Mouse (Mus musculus): ENCODE results near the gene Metap1.
"Not testable (repeated sequence)": the region's sequence is repeated elsewhere in the genome, so short reads cannot be mapped to it uniquely, and the experiment has no call there.

The Metap1 gene

DNA sequence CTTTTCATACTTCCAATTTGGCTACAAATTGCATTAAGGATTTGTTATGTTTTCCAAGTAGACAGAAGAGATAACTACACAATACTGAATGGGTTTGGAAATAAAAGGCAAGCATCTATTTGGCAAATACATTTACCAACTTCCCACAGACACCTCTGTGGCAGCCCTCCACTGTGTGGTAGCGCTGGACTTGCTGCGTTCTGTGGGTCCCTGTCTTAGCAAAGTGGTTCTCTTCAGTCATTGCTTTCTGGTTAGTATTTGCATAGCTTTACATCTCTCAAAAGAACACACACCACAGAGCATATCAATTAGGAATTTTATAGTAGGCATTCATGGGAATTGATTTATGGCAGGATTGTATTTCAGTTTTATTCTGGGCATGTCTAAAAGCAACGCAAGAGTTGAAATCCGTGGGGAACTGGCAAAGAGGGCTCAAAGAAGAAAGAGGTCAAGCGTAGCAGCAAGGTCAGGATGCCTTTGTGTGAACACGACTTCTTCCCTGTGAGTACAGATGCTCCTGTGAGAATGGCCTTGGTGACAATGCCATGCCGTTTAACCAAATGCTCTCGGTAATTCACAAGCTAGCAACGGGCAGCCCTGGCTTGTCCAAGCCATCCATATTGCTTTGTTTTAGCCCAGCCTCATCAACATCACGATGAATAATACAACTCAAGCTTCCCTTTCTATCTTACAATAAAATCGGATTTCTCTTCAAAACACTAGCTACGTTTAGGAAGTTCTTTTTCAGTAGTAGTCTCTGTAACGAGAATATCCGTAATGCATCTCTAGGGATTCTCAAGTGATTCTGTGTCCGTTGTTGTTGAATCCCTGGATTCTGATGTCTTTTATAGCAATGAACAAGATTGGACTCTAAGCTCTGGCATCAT is 10.8 kb upstream of the Metap1 start:
- DNase-seq (ENCODE audit: low spot score) = no peak

DNA sequence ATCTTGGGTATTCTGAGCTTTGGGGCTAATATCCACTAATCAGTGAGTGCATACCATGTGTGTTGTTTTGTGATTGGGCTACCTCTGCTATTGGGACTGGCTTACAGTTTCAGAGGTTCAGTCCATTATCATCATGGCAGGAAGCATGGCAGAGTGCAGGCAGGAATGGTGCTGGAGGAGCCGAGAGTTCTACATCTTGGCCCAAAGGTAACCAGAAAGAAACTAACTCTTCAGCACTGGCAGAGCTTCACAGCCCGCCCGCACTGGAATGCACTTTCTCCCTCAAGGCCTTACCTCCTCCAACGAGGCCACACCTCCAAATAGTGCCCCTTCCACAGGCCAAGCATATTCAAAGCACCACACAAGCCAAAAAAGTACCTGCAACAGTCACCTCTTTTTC is 9.4 kb upstream of the Metap1 start:
- no peak for DNase-seq (ENCODE audit: low spot score)

- no peak for DNase-seq (ENCODE audit: low spot score)
Observed at GRCm38 (mm10) chr3:138495166-138496145, 6.1 kb upstream of the Metap1 start.

- no peak for DNase-seq (ENCODE audit: low spot score)
Observed at GRCm38 (mm10) chr3:138494565-138494964, 5.2 kb upstream of the Metap1 start.

- no peak for DNase-seq (ENCODE audit: low spot score)
Observed at GRCm38 (mm10) chr3:138493668-138494067, 4.4 kb upstream of the Metap1 start.

DNA sequence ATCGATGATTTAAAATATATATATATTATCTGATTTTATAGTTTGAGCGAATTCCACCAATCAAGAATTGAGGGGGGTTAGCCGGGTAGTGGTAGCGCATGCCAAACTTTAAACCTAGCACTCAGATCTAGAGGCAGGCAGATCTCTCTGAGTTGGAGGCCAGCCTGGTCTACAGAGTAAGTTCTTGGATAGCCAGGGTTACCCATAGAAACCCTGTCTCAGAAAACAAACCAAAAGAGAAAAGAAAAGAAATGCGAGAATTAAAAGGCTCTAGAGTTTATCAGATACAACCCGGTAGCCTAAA is 671 bp upstream of the Metap1 start:
- DNase-seq (ENCODE audit: low spot score) = no peak

DNA sequence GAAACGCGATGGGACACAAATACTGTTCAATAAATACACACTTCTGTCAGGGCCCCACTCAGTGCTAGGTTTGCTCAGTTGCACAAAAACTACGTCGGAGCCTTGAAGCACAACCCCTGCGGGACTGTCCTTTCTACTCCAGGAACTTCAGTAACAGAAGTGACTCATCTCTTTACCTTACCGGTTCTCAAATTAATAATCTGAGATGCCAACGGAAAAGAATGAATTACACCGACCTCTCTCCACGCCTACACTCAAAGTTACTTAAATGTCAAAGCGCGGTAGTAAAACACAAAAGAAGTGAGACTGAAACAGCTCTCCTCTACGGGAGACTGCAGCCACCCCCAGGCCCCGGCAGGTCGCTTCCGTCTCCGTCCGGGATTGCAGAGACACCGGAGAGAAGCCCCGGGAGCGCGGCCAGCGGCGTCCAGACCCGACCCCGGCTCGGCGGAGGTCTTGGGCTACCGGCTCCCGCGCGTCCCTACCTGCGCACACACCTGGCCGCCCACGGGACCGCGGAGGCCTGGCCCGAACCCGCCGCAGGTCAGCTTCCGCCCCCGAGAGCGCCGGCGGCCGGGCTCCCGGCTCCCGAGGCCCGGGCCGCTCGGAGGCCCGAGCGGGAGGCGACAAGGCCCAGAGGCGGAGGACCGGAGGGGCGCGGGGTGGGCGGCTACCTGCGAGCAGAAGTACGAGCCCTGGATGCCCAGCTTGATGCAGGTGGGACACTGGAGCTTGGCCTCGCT is 560 bp downstream of the Metap1 start:
- no peak for DNase-seq (ENCODE audit: low spot score)

DNA sequence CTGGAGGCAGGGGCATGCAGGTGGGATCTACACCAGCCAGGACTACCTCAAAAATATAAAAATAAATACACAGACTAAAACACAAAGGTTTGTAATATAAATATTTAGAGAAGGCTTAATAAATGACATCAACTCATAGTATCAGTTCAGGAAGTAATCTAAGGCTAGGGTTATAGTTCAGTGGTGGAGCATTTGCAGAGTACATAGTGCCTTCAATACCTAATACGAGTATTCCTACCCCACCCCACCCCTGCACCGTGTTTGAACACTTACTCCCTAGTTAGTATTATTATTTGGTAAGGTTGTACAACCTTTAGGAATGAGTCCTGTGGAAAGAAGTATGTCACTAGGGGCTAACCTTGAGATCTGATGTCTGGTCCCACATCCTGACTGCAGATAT is 6.1 kb downstream of the Metap1 start:
- DNase-seq (ENCODE audit: low spot score) = no peak

- no peak for DNase-seq (ENCODE audit: low spot score)
Observed at GRCm38 (mm10) chr3:138481526-138482284, 7.6 kb downstream of the Metap1 start.

GRCm38 (mm10) chr3:138479489-138479888 is 9.8 kb downstream of the Metap1 start:
- DNase-seq (ENCODE audit: low spot score) = no peak

GRCm38 (mm10) chr3:138471066-138471465 is 18.2 kb downstream of the Metap1 start:
- no peak for DNase-seq (ENCODE audit: low spot score)

DNA sequence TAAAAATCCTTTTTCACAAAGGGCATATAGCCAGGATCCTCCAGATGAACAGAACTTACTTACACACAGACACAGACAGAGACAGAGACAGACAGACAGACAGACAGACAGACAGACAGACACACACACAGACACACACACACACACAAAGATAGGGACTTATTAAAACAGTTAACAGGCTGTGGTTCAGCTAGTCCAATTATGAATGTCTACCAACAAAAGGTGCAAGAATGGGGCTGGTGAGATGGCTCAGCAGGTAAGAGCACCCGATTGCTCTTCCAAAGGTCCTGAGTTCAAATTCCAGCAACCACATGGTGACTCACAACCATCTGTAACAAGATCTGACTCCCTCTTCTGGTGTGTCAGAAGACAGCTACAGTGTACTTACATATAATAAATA is 22.7 kb downstream of the Metap1 start:
- DNase-seq (ENCODE audit: low spot score) = not testable (repeated sequence)

DNA sequence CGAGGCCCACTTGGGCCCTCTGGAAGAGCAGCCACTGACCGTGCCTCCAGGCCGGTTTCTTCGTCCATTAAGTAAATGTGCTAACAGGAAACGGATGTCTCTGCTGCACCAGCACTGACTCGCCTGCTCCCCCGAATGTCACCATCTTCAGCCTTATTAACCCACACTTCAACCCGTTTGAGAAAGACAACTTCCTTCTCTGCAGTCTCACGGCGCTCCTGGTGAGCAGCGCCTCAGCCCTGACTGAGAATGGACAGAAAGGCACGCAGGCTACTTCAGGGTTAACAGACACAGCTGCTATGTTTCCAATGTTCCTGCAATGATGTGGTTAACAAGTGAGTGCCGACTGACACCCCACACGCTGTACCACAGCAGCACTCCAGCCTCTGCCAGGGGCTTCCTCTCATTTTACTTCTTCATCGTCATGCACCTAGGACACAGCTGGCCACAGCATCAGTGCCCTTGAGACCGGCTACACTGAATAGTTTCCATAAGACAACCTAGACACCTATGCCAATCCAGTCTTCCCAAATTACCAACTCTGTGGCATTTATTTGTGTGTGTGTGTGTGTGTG is 24.7 kb downstream of the Metap1 start:
- no peak for DNase-seq (ENCODE audit: low spot score)

GRCm38 (mm10) chr3:138463807-138464206 is 25.5 kb downstream of the Metap1 start:
- no peak for DNase-seq (ENCODE audit: low spot score)

DNA sequence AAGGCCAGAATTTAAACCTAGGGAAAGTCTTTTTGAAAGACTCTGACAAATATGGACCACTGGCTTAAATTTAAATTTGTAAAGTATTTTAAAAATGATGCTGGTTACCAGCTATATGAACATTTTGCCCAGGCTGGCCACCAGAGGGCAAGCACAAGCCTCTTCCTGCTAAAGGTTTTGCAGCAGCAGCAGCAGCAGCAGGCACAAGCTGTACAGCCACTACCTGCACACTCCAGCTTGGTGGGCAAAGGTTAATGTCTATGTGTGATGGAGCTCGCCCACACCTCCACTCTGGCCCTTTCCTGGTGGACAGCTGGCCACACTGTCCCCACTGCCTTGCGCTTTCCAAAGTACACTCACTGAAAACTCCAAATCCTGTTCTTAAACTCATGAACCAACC is 26.2 kb downstream of the Metap1 start:
- no peak for DNase-seq (ENCODE audit: low spot score)

DNA sequence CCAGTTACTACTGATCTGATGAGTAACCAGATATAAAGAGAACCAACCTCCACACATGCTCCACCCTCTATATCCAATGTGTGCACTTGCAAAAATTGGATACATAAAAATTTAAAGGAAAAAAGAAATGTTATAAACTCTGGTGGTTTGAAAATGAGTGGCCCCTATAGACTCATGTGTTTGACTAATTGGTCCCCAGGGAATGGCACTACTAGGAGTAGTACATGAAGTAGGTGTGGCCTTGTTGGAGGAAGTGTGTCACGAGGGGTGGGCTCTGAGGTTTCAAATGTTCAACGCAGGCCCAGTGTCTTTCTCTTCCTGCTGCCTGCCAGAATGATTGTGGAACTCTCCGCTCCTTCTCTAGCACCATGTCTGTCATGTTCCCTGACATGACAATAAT is 27.5 kb downstream of the Metap1 start:
- no peak for DNase-seq (ENCODE audit: low spot score)

GRCm38 (mm10) chr3:138460260-138460659 is 29.1 kb downstream of the Metap1 start:
- no peak for DNase-seq (ENCODE audit: low spot score)

DNA sequence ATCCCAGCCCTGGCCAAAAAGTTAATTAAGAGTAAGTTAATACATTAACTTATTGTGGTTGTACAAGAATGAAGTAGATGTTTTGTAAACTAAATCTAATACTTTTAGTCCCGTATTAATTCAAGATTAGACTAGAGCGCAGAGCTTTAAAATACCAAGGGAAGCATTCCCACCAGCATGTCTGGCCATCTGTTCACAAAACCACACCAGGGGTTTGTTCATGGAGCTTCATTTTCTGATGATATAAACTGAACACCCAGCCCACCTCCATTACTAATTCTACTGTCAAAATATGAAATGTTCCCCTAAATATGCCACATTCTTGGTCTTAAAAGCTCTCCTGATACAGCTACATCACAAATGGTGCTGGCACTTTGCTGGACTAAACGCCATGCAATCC is 30.9 kb downstream of the Metap1 start:
- no peak for DNase-seq (ENCODE audit: low spot score)

DNA sequence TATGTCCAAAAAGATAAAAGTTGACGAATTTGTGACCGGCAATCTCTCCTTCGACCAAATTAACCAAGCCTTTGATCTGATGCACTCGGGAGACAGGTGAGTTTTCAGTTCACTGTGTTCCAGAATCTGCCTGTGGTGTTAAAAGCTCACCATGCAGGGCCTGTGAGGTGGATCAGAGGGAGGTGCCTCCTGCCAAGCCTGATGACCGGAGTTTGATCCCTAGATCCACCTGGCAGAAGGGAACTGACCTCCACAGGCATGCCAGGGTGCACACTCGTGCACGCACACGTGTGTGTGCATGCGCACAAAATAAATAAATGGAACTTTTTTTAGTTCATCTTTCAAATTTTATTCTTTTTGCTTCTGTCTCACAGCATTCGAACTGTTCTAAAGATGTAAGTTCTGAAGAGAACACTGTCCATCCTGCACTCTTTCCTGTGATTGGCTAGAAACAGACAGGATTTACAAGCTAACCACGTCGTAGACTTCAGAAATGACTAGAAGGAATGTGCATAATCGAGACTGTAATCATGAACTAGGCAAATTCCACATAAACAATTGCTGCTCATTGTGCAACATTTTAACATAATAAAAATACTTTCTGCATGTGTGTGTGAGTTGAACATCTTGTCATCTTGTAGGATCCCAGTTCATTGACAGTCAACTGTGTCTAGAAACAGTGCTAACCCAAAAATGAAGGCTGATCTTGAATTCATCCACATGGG is 34.4 kb downstream of the Metap1 start:
- no peak for DNase-seq (ENCODE audit: low spot score)

DNA sequence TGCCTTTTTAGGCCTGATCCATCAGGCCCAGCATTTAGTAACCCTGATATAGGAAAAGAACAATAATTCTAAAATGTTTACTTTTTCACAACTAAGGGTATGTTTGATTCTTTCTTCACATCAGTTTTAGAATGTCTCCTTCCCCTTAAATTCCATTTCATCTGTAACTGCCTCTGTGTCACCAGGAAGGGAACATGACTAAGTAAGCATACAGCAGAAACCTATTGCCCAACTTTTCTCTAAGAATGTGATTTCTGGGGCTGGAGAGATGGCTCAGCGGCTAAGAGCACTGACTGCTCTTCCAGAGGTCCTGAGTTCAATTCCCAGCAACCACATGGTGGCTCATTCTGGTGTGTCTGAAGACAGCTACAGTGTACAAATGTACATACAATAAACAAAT is 35.1 kb downstream of the Metap1 start:
- DNase-seq (ENCODE audit: low spot score) = no peak

- no peak for DNase-seq (ENCODE audit: low spot score)
Observed at GRCm38 (mm10) chr3:138452169-138452568, 37.1 kb downstream of the Metap1 start.
